Mouse (Mus musculus) c-Kit-positive CD71-positive TER-119-positive erythroid progenitor cells, embryonic 14.5 days (primary cell): Measurements from ENCODE around the gene E130309D02Rik.

Experiments used
- DNase-seq: peaks from one replicate; pipeline ENCODE4 v3.0.0-alpha.2; 2013; ENCODE audit warnings: low spot score

Gene E130309D02Rik

GRCm38 (mm10) chr5:143309916-143310315, 5.2 kb downstream of the E130309D02Rik start:
- no peak for DNase-seq

GRCm38 (mm10) chr5:143308825-143309224, 6.3 kb downstream of the E130309D02Rik start:
- no peak for DNase-seq

GRCm38 (mm10) chr5:143304251-143304650, 10.9 kb downstream of the E130309D02Rik start:
- DNase-seq: no peak

- no peak for DNase-seq
Observed at GRCm38 (mm10) chr5:143301296-143301695, 13.9 kb downstream of the E130309D02Rik start.

- DNase-seq: peak; percentile 34
Observed at GRCm38 (mm10) chr5:143299686-143300085, 15.5 kb downstream of the E130309D02Rik start.

GRCm38 (mm10) chr5:143298391-143298790, 16.8 kb downstream of the E130309D02Rik start:
- no peak for DNase-seq

- no peak for DNase-seq
Observed at GRCm38 (mm10) chr5:143297986-143298385, 17.2 kb downstream of the E130309D02Rik start.

- DNase-seq: no peak
Observed at GRCm38 (mm10) chr5:143295330-143295729, 19.8 kb downstream of the E130309D02Rik start.

GRCm38 (mm10) chr5:143294862-143295261, 20.3 kb downstream of the E130309D02Rik start:
- DNase-seq: no peak

GRCm38 (mm10) chr5:143293404-143293803, 21.8 kb downstream of the E130309D02Rik start, which contains the start of gene Zfp853:
Zfp853 (minus strand) TSS chr5:143293623.
- DNase-seq: no peak

- DNase-seq: no peak
Observed at GRCm38 (mm10) chr5:143292879-143293278, 22.3 kb downstream of the E130309D02Rik start.

- DNase-seq: no peak
Observed at GRCm38 (mm10) chr5:143289299-143289698, 25.9 kb downstream of the E130309D02Rik start.

GRCm38 (mm10) chr5:143288378-143288911, 26.7 kb downstream of the E130309D02Rik start:
- DNase-seq: no peak

- no peak for DNase-seq
Observed at GRCm38 (mm10) chr5:143287774-143288328, 27.3 kb downstream of the E130309D02Rik start.

GRCm38 (mm10) chr5:143284762-143285161, 30.4 kb downstream of the E130309D02Rik start:
- DNase-seq: no peak

- no peak for DNase-seq
Observed at GRCm38 (mm10) chr5:143279247-143279646, 35.9 kb downstream of the E130309D02Rik start.

- DNase-seq: no peak
Observed at GRCm38 (mm10) chr5:143275761-143276160, 39.4 kb downstream of the E130309D02Rik start.

- DNase-seq: no peak
Observed at GRCm38 (mm10) chr5:143272540-143273330, 42.4 kb downstream of the E130309D02Rik start.

GRCm38 (mm10) chr5:143272108-143272507, 43.1 kb downstream of the E130309D02Rik start:
- no peak for DNase-seq

GRCm38 (mm10) chr5:143271642-143272041, 43.5 kb downstream of the E130309D02Rik start:
- no peak for DNase-seq

GRCm38 (mm10) chr5:143270151-143270519, 45.0 kb downstream of the E130309D02Rik start:
- DNase-seq: no peak

GRCm38 (mm10) chr5:143269363-143270150, 45.6 kb downstream of the E130309D02Rik start, which contains the start of gene Zfp316:
Zfp316 (minus strand) TSS chr5:143270022.
- DNase-seq: no peak
